Mouse (Mus musculus) ovary, postnatal 14 days (tissue): ENCODE data around the gene Lrrfip1.

Experiments
- DNase-seq: peaks from one replicate; pipeline ENCODE4 v3.0.0; 2022; ENCODE audit warnings: low spot score

Gene Lrrfip1

DNA sequence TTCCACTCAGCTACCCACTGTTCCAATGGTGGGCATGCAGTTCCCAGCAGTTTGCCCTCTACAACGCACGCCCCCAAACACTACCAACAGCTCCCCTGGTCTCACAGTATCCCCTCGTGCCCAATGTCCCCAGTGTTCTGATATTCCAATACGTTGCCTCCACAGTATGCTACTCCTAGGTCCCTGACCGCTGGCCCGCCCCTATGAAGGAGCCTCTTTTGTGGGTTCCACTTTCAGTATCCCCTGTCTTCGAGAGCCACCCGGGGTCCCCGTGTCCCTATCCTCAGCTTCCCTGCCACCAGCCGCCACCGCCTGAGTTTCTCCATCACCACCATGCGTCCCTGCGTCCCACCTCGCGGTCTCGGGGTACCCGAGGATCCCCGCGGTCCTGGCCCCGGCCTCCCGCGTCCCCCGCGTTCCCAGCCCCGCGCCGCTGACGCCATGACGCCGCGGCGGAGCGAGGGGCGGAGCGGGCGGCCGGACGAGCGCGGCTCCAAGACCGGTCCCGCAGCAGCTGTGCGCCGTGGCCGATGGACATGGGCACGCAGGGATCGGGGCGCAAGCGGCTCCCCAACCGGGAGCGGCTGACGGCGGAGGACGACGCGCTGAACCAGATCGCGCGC is at the start of gene Lrrfip1:
TSS of gene Lrrfip1 (plus strand) at position 470 of the 623 bp plus-strand sequence.
- DNase-seq = peak; percentile 52

DNA sequence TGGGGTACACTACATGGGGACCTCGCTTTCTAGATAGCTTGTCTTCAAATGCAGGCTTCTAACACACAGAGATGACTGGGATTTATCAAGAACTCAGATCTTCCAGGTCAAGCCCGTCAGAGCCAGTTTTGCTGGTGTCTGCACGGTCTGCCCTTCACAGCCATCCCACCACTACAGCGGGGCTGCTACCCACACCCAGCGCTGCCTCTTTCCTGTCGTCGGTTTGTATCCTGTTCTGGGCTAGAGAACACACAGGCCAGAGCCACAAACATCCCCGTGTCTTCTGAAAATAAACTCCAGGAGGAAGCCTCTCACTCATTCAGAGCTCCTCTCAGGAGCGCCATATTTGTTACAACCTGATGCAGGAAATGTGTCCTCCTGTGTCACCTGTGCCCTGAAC is 49.2 kb upstream of the Lrrfip1 start:
- DNase-seq = no peak

GRCm38 (mm10) chr1:90951670-90952069 is 46.9 kb upstream of the Lrrfip1 start:
- no peak for DNase-seq

GRCm38 (mm10) chr1:90952808-90953207 is 45.7 kb upstream of the Lrrfip1 start, which contains the start of gene Prlh:
TSS of gene Prlh (plus strand) at chr1:90953108.
- no peak for DNase-seq

DNA sequence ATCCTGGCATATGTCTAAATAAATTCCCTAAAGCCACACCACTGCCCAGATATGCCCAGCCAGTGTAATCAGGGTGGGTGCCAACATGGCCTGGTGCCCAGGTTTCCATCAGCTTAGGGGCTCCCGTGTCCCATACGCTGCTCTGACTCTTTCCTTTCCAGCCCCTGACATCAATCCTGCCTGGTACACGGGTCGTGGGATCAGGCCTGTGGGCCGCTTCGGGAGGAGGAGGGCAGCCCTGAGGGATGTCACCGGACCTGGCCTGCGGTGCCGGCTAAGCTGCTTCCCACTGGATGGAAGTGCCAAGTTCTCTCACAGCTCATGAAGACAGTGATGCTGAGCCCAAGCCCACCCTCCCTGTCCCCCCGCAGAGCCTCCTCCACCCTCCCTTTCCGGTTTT is 44.8 kb upstream of the Lrrfip1 start:
- DNase-seq = no peak

- DNase-seq = peak; percentile 62
These were observed 42.1 kb upstream of the Lrrfip1 start for GRCm38 (mm10) chr1:90956245-90957096.

DNA sequence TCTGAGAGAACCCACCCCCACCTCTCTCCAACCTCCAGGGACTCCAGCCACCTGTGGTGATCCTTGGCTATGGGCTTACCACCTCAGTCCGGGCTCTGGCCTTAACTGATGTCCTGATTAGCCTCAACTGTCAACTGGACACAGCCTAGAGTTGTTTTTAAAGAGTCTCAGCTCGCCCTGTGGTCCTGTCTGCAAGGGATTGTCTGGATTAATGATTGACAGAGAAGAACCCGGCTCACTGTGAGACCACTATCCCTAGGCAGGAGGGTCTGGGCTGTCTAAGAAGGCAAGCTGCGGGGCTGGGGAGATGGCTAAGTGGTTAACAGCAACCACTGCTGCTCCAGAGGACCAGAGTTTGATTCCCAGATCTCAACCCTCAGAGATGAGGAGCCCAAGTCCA is 36.0 kb upstream of the Lrrfip1 start:
- DNase-seq = no peak

GRCm38 (mm10) chr1:90962994-90963393 is 35.5 kb upstream of the Lrrfip1 start:
- DNase-seq = no peak

GRCm38 (mm10) chr1:90967583-90967982 is 31.0 kb upstream of the Lrrfip1 start:
- no peak for DNase-seq

DNA sequence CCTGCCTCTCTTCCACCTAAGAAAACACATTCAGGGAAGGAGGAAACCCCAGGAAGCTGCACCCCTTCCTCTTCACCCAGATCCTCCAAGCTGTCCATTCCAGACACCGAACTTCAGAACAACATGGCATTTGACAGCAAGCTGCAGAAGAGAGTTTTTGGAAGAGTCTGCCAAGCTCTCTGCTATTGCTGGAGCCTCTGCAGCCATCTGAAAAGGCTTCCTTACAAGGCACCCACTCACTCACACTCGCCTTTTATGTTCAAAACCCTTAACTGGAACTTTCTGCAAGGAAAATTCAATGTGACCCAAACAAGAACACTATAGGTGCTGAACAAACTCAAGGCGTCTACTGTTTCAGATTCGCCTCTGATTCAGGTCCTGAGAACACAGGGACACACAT is 29.9 kb upstream of the Lrrfip1 start:
- DNase-seq = no peak

GRCm38 (mm10) chr1:90969347-90969784 is 29.2 kb upstream of the Lrrfip1 start, which contains the start of gene Rab17:
TSS of gene Rab17 (minus strand) at chr1:90969661.
- no peak for DNase-seq

DNA sequence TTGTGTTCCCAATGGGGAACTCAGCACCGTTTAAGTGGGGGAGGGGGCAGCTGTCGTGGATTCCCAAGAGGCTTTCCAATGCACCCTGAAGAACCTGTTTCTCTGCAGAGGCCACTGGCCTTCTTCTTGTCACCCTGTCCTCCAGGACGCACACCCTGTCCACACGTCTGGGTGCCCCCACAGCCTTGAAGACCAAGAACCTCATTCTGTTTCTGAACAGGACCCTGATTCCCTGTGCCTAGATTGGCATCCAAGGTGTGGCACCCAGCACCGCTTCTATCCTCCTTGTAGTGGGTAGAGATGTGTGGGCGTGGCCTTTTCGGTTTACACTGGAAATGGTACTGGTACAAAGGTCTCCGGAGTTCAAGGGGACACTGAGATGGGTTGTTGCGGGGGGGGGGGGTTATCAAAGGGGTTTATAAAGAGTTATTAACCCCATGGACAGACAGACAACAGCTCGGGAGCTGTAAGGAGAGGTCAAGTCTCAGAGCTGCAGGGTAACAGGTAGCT is 28.6 kb upstream of the Lrrfip1 start:
- DNase-seq = no peak

GRCm38 (mm10) chr1:90972911-90973573 is 25.5 kb upstream of the Lrrfip1 start:
- DNase-seq = peak; percentile 98

DNA sequence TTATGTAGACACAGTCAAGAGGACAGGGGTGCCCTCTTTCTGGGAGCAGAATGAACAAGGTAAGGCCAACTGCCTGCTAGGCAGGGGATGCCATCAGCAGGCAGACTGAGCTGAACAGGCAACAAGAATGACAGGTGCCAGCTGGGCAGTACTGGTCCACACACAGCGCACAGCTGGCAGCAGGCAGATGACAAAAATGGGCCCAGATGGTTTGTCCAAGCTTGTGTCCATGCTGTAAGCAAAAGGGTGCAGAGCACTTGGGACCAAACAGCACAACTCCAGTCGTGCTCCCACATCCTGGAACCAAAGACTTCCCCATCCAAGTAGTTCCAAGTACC is 25.0 kb upstream of the Lrrfip1 start:
- no peak for DNase-seq

- no peak for DNase-seq
These were observed 23.5 kb upstream of the Lrrfip1 start for GRCm38 (mm10) chr1:90974906-90975649.

GRCm38 (mm10) chr1:90975960-90976359 is 22.6 kb upstream of the Lrrfip1 start:
- no peak for DNase-seq

GRCm38 (mm10) chr1:90980638-90981330 is 17.8 kb upstream of the Lrrfip1 start:
- DNase-seq = no peak

GRCm38 (mm10) chr1:90981346-90981745 is 17.2 kb upstream of the Lrrfip1 start:
- DNase-seq = no peak

- DNase-seq = no peak
These were observed 2.6 kb upstream of the Lrrfip1 start for GRCm38 (mm10) chr1:90995916-90996315.

DNA sequence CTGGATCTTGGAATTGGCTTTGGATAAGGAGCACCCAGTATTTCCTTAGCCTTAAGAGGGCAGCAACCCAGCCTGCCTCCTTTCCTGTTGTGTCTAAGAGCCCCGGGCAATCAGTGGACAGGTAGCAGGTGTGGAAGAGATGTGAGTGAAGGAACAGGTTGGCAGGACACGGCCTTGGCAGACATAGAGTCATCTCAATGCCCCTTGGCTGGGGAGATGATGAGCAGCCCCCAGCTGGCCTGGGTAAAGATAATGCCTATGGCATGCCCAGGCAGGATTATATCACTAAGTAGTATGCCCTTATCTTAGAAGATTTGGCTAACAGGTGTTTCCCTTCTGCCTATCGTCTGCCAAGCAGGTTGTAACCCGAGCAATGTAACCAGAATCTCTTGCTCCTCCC is 1.4 kb upstream of the Lrrfip1 start:
- DNase-seq = no peak

- no peak for DNase-seq
These were observed 896 bp upstream of the Lrrfip1 start for GRCm38 (mm10) chr1:90997641-90998040.
